Mouse (Mus musculus) hindbrain, embryonic 10.5 days (tissue): ENCODE measurements at regions not wholly inside any gene's neighbourhood (a gene's known extent, or its start where the extent isn't known, plus 50 kb on each side); places are given as distances from the start of the nearest gene placed in this dataset.

Experiments used
- DNase-seq: peaks from one replicate; pipeline ENCODE4 v3.0.0-alpha.2; 2017; ENCODE audit warnings: low spot score
- H3K27ac ChIP-seq: fragments of 300-500 bp; sonication (generic); 2 replicates; pipeline ENCODE4 v1.5.1; 2016; ENCODE audit warnings: mild to moderate bottlenecking, moderate library complexity
- H3K27me3 ChIP-seq: fragments of 300-500 bp; sonication (generic); 2 replicates; pipeline ENCODE4 v1.6.1; 2016; ENCODE audit warnings: mild to moderate bottlenecking; ENCODE audit not compliant: poor library complexity, insufficient read depth, severe bottlenecking
- H3K36me3 ChIP-seq: fragments of 300-500 bp; sonication (generic); 2 replicates; pipeline ENCODE4 v1.6.1; 2016; ENCODE audit warnings: mild to moderate bottlenecking, moderate library complexity
- H3K4me1 ChIP-seq: fragments of 300-500 bp; sonication (generic); replicated peaks from 2 replicates; pipeline ENCODE4 v1.6.1; 2016; ENCODE audit warnings: mild to moderate bottlenecking
- H3K4me3 ChIP-seq: fragments of 300-500 bp; sonication (generic); 2 replicates; pipeline ENCODE4 v1.5.1; 2016; ENCODE audit warnings: mild to moderate bottlenecking, moderate library complexity
- H3K9me3 ChIP-seq: fragments of 300-500 bp; sonication (generic); 2 replicates; pipeline ENCODE4 v1.6.1; 2016; ENCODE audit warnings: mild to moderate bottlenecking, moderate library complexity
- WGBS: fragments of 180-500 bp; shearing (Covaris S2); methylation state at CpG from one replicate; pipeline ENCODE4 v1.1.7; 2016; 5-methylcytosine and 5-hydroxymethylcytosine counted together

- Histone ChIP-seq H3K4me3 (no peak overlapping the region), H3K4me1 (no peaks in the 10 kb centered on the region), H3K27ac (no peak overlapping the region), H3K36me3 (no peaks in the 10 kb centered on the region), H3K9me3 (peaks cover 40% of the 10 kb centered on the region), H3K27me3 (peaks cover 13% of the 10 kb centered on the region; the same call in 1 of the 2 replicates)
- DNase-seq: no peak
- WGBS: 83% methylated on average over 2 of the region's 2 CpGs
Measured at GRCm38 (mm10) chr6:100462757-100463156, 175.5 kb upstream of the Rybp start.

- WGBS: 92% methylated on average over 3 of the region's 3 CpGs
- DNase-seq: no peak
- Histone ChIP-seq H3K9me3 (peaks cover 12% of the 10 kb centered on the region), H3K36me3 (no peaks in the 10 kb centered on the region), H3K27ac (no peak overlapping the region), H3K4me3 (no peak overlapping the region), H3K27me3 (peaks cover 27% of the 10 kb centered on the region), H3K4me1 (peaks cover 12% of the 10 kb centered on the region)
Measured at GRCm38 (mm10) chr6:100453401-100453800, 166.1 kb upstream of the Rybp start.

GRCm38 (mm10) chr6:100452097-100453002, 165.1 kb upstream of the Rybp start:
- H3K4me3 ChIP-seq: no peak overlapping the region
- no peaks in the 10 kb centered on the region for H3K36me3 ChIP-seq
- H3K4me1 ChIP-seq: peaks cover 17% of the 10 kb centered on the region
- H3K9me3 ChIP-seq: peaks cover 10% of the 10 kb centered on the region
- DNase-seq: no peak
- H3K27ac ChIP-seq: peak overlapping the region; percentile 53
- 48% methylated on average over 9 of the region's 9 CpGs for WGBS
- peaks cover 36% of the 10 kb centered on the region for H3K27me3 ChIP-seq

GRCm38 (mm10) chr6:100450108-100450507, 162.8 kb upstream of the Rybp start:
- DNase-seq: no peak
- H3K27ac ChIP-seq: no peak overlapping the region
- peaks cover 23% of the 10 kb centered on the region for H3K4me1 ChIP-seq
- peaks cover 10% of the 10 kb centered on the region for H3K9me3 ChIP-seq
- H3K36me3 ChIP-seq: no peaks in the 10 kb centered on the region
- H3K4me3 ChIP-seq: no peak overlapping the region
- peaks cover 50% of the 10 kb centered on the region for H3K27me3 ChIP-seq
- 95% methylated on average over 6 of the region's 6 CpGs for WGBS

- no peaks in the 10 kb centered on the region for H3K36me3 ChIP-seq
- no peak overlapping the region for H3K4me3 ChIP-seq
- H3K27me3 ChIP-seq: peaks cover 54% of the 10 kb centered on the region
- H3K9me3 ChIP-seq: peaks cover 10% of the 10 kb centered on the region
- DNase-seq: no peak
- H3K27ac ChIP-seq: no peak overlapping the region
- 97% methylated on average over 4 of the region's 4 CpGs for WGBS
- peaks cover 23% of the 10 kb centered on the region for H3K4me1 ChIP-seq
Measured at GRCm38 (mm10) chr6:100449087-100449486, 161.8 kb upstream of the Rybp start.

- Histone ChIP-seq H3K9me3 (peaks cover 10% of the 10 kb centered on the region), H3K27me3 (peaks cover 65% of the 10 kb centered on the region), H3K4me3 (no peak overlapping the region), H3K27ac (peak overlapping the region; percentile 5; the same call in 1 of the 2 replicates), H3K36me3 (no peaks in the 10 kb centered on the region), H3K4me1 (peaks cover 20% of the 10 kb centered on the region)
- whole genome bisulfite sequencing: 33% methylated on average over 1 of the region's 1 CpGs
- DNase-seq: peak; percentile 19
Measured at GRCm38 (mm10) chr6:100447211-100447610, 159.9 kb upstream of the Rybp start.

- peaks cover 70% of the 10 kb centered on the region for H3K27me3 ChIP-seq
- WGBS: 74% methylated on average over 4 of the region's 4 CpGs
- H3K4me1 ChIP-seq: peaks cover 16% of the 10 kb centered on the region
- no peak for DNase-seq
- no peak overlapping the region for H3K4me3 ChIP-seq
- peaks cover 10% of the 10 kb centered on the region for H3K9me3 ChIP-seq
- no peaks in the 10 kb centered on the region for H3K36me3 ChIP-seq
- no peak overlapping the region for H3K27ac ChIP-seq
Measured at GRCm38 (mm10) chr6:100446804-100447203, 159.5 kb upstream of the Rybp start.

- Histone ChIP-seq H3K27ac (no peak overlapping the region), H3K4me1 (peaks cover 40% of the 10 kb centered on the region), H3K27me3 (peaks cover 98% of the 10 kb centered on the region), H3K36me3 (no peaks in the 10 kb centered on the region), H3K4me3 (peak overlapping the region; percentile 41), H3K9me3 (no peaks in the 10 kb centered on the region)
- WGBS: 8% methylated on average over 8 of the region's 8 CpGs
- DNase-seq: no peak
Measured at GRCm38 (mm10) chr6:100439071-100439737, 151.9 kb upstream of the Rybp start.

- H3K4me1 ChIP-seq: peaks cover 44% of the 10 kb centered on the region
- WGBS: under 1% methylated on average over 13 of the region's 13 CpGs
- peak; percentile 20 for DNase-seq
- peak overlapping the region; percentile 41 for H3K4me3 ChIP-seq
- no peaks in the 10 kb centered on the region for H3K9me3 ChIP-seq
- H3K27ac ChIP-seq: no peak overlapping the region
- H3K36me3 ChIP-seq: no peaks in the 10 kb centered on the region
- H3K27me3 ChIP-seq: peaks cover 98% of the 10 kb centered on the region
Measured at GRCm38 (mm10) chr6:100438511-100438991, 151.3 kb upstream of the Rybp start.

- Histone ChIP-seq H3K27ac (no peak overlapping the region), H3K36me3 (no peaks in the 10 kb centered on the region), H3K9me3 (no peaks in the 10 kb centered on the region), H3K27me3 (peaks cover 98% of the 10 kb centered on the region), H3K4me3 (peak overlapping the region; percentile 41; the same call in 1 of the 2 replicates), H3K4me1 (peaks cover 50% of the 10 kb centered on the region)
- no peak for DNase-seq
- WGBS: 35% methylated on average over 5 of the region's 5 CpGs
Measured at GRCm38 (mm10) chr6:100437980-100438379, 150.7 kb upstream of the Rybp start.

- Histone ChIP-seq H3K27ac (no peak overlapping the region), H3K27me3 (peaks cover 98% of the 10 kb centered on the region), H3K4me3 (no peak overlapping the region), H3K36me3 (no peaks in the 10 kb centered on the region), H3K4me1 (peaks cover 60% of the 10 kb centered on the region), H3K9me3 (no peaks in the 10 kb centered on the region)
- DNase-seq: no peak
- 61% methylated on average over 2 of the region's 2 CpGs for WGBS
Measured at GRCm38 (mm10) chr6:100436507-100436906, 149.2 kb upstream of the Rybp start.

GRCm38 (mm10) chr6:100435222-100435621, 147.9 kb upstream of the Rybp start:
- peaks cover 63% of the 10 kb centered on the region for H3K4me1 ChIP-seq

GRCm38 (mm10) chr6:100433534-100433867, 146.2 kb upstream of the Rybp start:
- H3K36me3 ChIP-seq: no peaks in the 10 kb centered on the region
- 21% methylated on average over 9 of the region's 9 CpGs for WGBS
- DNase-seq: peak; percentile 39
- peaks cover 54% of the 10 kb centered on the region for H3K4me1 ChIP-seq
- peak overlapping the region; percentile 59; the same call in 1 of the 2 replicates for H3K27ac ChIP-seq
- peaks cover 99% of the 10 kb centered on the region for H3K27me3 ChIP-seq
- H3K9me3 ChIP-seq: no peaks in the 10 kb centered on the region
- H3K4me3 ChIP-seq: peak overlapping the region; percentile 18; the same call in 1 of the 2 replicates

More at GRCm38 (mm10) chr6:100435222-100435621, 147.9 kb upstream of the Rybp start:
- WGBS: 68% methylated on average over 5 of the region's 5 CpGs
- Histone ChIP-seq H3K9me3 (no peaks in the 10 kb centered on the region), H3K36me3 (no peaks in the 10 kb centered on the region), H3K27ac (no peak overlapping the region), H3K4me3 (no peak overlapping the region), H3K27me3 (peaks cover 98% of the 10 kb centered on the region)
- DNase-seq: no peak
